Mouse (Mus musculus) liver, embryonic 12.5 days (tissue): Measurements from ENCODE around the gene Olfr389. TPM values are rescaled to one million over a fixed set of nuclear protein-coding genes. Genes with fewer than 3 reads are reported as not detected.

ENCODE experiments used
- ATAC-seq: fragments of 200-750 bp; cut with Nextera tagmentation; 2 replicates; pipeline ENCODE4 v1.8.0; 2017; ENCODE audit warnings: moderate number of reproducible peaks, mild to moderate bottlenecking, moderate library complexity
- H3K27ac ChIP-seq: fragments of 300-500 bp; sonication (generic); 2 replicates; pipeline ENCODE4 v1.5.1; 2016; ENCODE audit warnings: mild to moderate bottlenecking
- H3K27me3 ChIP-seq: fragments of 300-500 bp; sonication (generic); replicated peaks from 2 replicates; pipeline ENCODE4 v1.6.1; 2016; ENCODE audit warnings: mild to moderate bottlenecking, moderate library complexity
- H3K36me3 ChIP-seq: fragments of 300-500 bp; sonication (generic); 2 replicates; pipeline ENCODE4 v1.6.1; 2016; ENCODE audit warnings: mild to moderate bottlenecking, moderate library complexity
- H3K4me1 ChIP-seq: fragments of 300-500 bp; sonication (generic); 2 replicates; pipeline ENCODE4 v1.6.1; 2016
- H3K4me2 ChIP-seq: fragments of 300-500 bp; sonication (generic); 2 replicates; pipeline ENCODE4 v1.6.1; 2016; ENCODE audit warnings: mild to moderate bottlenecking, moderate library complexity
- H3K4me3 ChIP-seq: fragments of 300-500 bp; sonication (generic); 2 replicates; pipeline ENCODE4 v1.5.1; 2016; ENCODE audit warnings: mild to moderate bottlenecking, moderate library complexity
- H3K9ac ChIP-seq: fragments of 300-500 bp; sonication (generic); 2 replicates; pipeline ENCODE4 v1.6.1; 2016; ENCODE audit warnings: mild to moderate bottlenecking, moderate library complexity
- H3K9me3 ChIP-seq: fragments of 300-500 bp; sonication (generic); replicated peaks from 2 replicates; pipeline ENCODE4 v1.6.1; 2016; ENCODE audit warnings: mild to moderate bottlenecking, moderate library complexity
- WGBS: fragments of 180-500 bp; shearing (Covaris S2); methylation state at CpG from one replicate; pipeline ENCODE4 v1.1.7; 2016; ENCODE audit not compliant: insufficient replicate concordance; 5-methylcytosine and 5-hydroxymethylcytosine counted together
- polyA plus RNA-seq: library from polyadenylated mRNA; unstranded; fragments of >200 nt; fragmentation: Nextera tagmentation; extraction: Ambion mirVana; gene quantifications from 2 replicates; pipeline ENCODE4 v1.2.1, GENCODE M21; 2016

Gene Olfr389
- not detected in 2 replicates for polyA plus RNA-seq

DNA sequence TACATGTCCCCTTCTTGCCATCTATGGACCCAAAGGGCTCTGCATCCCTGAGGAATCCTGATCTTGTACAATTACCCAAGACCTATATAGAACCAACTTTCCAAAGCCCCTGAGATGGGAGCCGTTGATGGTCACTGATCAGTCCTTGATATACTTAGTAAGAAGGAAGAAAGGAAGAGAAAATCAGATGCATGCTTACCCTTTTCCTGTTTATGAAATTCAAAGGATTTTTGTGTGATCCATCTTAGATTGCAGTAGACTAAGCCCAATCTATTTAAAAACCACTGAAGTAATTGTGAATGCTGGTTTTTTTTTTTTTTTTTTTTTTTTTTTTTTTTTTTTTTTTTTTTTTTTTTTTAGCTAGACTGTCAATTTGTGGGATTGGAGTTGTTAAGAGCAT is at the start of gene Olfr389:
Olfr389 (minus strand) TSS at position 101 of the 400 bp plus-strand sequence.
- Histone ChIP-seq H3K4me1 (no peaks in the 10 kb centered on the region), H3K4me2 (no peak within 1 kb of the TSS), H3K4me3 (no peak within 1 kb of the TSS), H3K27ac (no peak within 1 kb of the TSS), H3K36me3 (no peaks in the 10 kb centered on the region), H3K9ac (no peak within 1 kb of the TSS), H3K9me3 (no peaks in the 10 kb centered on the region), H3K27me3 (no peaks in the 10 kb centered on the region)
- 73% methylated on average over 1 of the region's 1 CpGs for WGBS
- no peak for ATAC-seq

DNA sequence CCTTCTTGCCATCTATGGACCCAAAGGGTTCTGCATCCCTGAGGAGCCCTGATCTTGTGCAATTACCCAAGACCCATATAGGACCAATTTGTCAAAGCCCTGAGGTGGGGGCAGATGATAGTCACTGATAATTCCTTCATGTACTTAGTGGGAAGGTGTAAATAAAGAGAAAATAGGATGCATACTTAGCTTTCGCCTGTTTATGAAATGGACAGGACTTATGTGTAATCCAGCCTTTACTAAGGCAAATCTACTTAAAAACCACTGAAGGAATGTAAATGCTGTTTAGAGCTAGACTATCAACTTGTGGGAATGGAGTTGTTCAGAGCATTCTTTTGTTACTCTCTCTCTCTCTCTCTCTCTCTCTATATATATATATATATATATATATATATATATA is 36.4 kb upstream of the Olfr389 start, which contains the start of gene Olfr392:
Olfr392 (minus strand) TSS at position 101 of the 400 bp plus-strand sequence.
- Histone ChIP-seq H3K27me3 (no peaks in the 10 kb centered on the region), H3K4me2 (no peak within 1 kb of the TSS), H3K4me1 (no peaks in the 10 kb centered on the region), H3K9ac (no peak within 1 kb of the TSS), H3K9me3 (no peaks in the 10 kb centered on the region), H3K4me3 (no peak within 1 kb of the TSS), H3K27ac (no peak within 1 kb of the TSS), H3K36me3 (no peaks in the 10 kb centered on the region)
- ATAC-seq: no peak
- WGBS: 73% methylated on average over 1 of the region's 1 CpGs

DNA sequence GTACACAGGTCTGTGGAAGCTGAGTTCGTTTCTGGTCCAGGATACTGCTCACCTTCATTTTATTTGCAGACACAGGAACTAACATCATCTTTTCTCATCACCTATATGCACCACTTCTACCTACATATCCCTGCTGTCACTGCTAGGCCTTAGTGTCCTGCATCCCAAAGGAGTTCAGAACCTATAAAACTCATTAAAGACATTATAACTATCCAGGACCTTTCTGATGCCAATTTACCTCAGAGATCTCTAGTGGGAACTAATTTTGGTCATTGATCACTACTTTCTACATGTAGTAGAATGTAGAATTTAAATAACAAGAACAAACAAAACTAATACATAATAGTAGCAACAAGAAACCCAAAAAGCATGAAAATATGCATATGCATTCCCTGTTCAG is 22.4 kb upstream of the Olfr389 start, which contains the start of gene Olfr391-ps:
Olfr391-ps (minus strand) TSS at position 101 of the 400 bp plus-strand sequence.
- Histone ChIP-seq H3K27me3 (no peaks in the 10 kb centered on the region), H3K4me2 (no peak within 1 kb of the TSS), H3K9ac (no peak within 1 kb of the TSS), H3K36me3 (no peaks in the 10 kb centered on the region), H3K9me3 (no peaks in the 10 kb centered on the region), H3K4me3 (no peak within 1 kb of the TSS), H3K4me1 (no peaks in the 10 kb centered on the region), H3K27ac (no peak within 1 kb of the TSS)
- ATAC-seq: no peak
- WGBS: 34% methylated on average over 1 of the region's 1 CpGs

DNA sequence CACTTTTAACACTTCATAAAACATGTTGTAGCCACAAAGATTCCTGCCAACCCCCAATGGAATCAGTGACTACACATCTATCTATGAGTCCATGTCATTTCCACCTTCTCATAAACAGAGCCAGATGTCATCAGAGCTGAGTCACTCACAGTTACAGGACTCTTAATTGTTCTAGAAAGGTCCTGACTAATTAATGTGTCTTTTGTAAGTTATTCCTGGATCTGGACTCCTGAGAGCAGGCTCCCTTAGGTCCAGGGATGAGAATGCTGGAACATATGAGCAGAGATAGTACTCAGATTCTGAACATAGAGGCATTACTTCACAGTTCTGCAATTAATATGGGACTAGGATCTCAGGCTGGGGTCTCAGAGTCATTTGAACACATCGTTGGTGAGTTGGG is 2.2 kb upstream of the Olfr389 start, which contains the start of gene Olfr390:
Olfr390 (plus strand) TSS at position 301 of the 400 bp plus-strand sequence.
- 55% methylated on average over 1 of the region's 1 CpGs for WGBS
- no peak within 1 kb of the TSS for H3K9ac ChIP-seq
- H3K9me3 ChIP-seq: no peaks in the 10 kb centered on the region
- H3K27ac ChIP-seq: no peak within 1 kb of the TSS
- no peaks in the 10 kb centered on the region for H3K27me3 ChIP-seq
- no peaks in the 10 kb centered on the region for H3K36me3 ChIP-seq
- H3K4me3 ChIP-seq: no peak within 1 kb of the TSS
- ATAC-seq: no peak
- no peak within 1 kb of the TSS for H3K4me2 ChIP-seq
- H3K4me1 ChIP-seq: no peaks in the 10 kb centered on the region

DNA sequence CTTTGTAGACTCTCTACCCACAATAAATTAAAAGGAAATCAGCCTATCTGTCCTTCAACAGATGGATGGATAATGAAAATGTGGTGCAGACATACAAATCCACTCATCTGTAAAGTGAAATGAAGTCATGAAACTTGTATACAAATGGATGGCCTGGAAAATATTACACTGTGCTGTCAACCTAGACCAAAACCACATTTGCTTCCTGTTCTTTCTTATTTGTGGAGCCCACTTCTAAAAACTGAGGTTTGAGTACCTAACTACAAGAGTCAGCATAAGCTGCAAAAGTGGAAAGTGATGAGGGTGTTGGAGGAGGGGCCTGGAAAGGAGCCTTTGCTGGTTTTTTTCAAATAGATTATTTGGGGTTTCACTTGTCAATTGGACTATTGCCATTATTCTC is 21.4 kb downstream of the Olfr389 start:
- no peak for ATAC-seq
- H3K4me1 ChIP-seq: no peaks in the 10 kb centered on the region
- H3K9me3 ChIP-seq: peaks cover 6% of the 10 kb centered on the region; the same call in 1 of the 2 replicates
- H3K36me3 ChIP-seq: no peaks in the 10 kb centered on the region
- no peak overlapping the region for H3K9ac ChIP-seq
- H3K27ac ChIP-seq: no peak overlapping the region
- H3K4me3 ChIP-seq: no peak overlapping the region
- no peaks in the 10 kb centered on the region for H3K27me3 ChIP-seq
- H3K4me2 ChIP-seq: no peak overlapping the region

Other genes with a start within 250 kb of the Olfr389 start
- not detected in 2 replicates for gene Olfr385, start 187.7 kb downstream of the Olfr389 start, polyA plus RNA-seq
- gene Olfr384, start 182.1 kb downstream of the Olfr389 start, polyA plus RNA-seq: not detected in 2 replicates
- not detected in 2 replicates for gene Zfp735, start 91.9 kb downstream of the Olfr389 start, polyA plus RNA-seq
- not detected in 2 replicates for gene Olfr390, start 2.3 kb upstream of the Olfr389 start, polyA plus RNA-seq
- not detected in 2 replicates for gene Olfr391-ps, start 22.3 kb upstream of the Olfr389 start, polyA plus RNA-seq
- gene Olfr392, start 36.3 kb upstream of the Olfr389 start, polyA plus RNA-seq: not detected in 2 replicates
- gene Olfr393, start 70.7 kb upstream of the Olfr389 start, polyA plus RNA-seq: not detected in 2 replicates
- gene Olfr394, start 110.1 kb upstream of the Olfr389 start, polyA plus RNA-seq: not detected in 2 replicates
- not detected in 2 replicates for gene Olfr395, start 128.6 kb upstream of the Olfr389 start, polyA plus RNA-seq
- gene Olfr23, start 156.0 kb upstream of the Olfr389 start, polyA plus RNA-seq: not detected in 2 replicates
- not detected in 2 replicates for gene Olfr397, start 180.1 kb upstream of the Olfr389 start, polyA plus RNA-seq
- gene Olfr398, start 209.7 kb upstream of the Olfr389 start, polyA plus RNA-seq: not detected in 2 replicates